Mouse (Mus musculus): ENCODE measurements around the gene Rsl24d1. TPM values are rescaled to one million over a fixed set of nuclear protein-coding genes. Genes with fewer than 3 reads are reported as not detected.
A peak's percentile ranks its signal among the peaks of the same experiment; 100 is the strongest.
"Not testable (repeated sequence)": the region's sequence is repeated elsewhere in the genome, so short reads cannot be mapped to it uniquely, and the experiment has no call there.

Gene Rsl24d1
- polyA plus RNA-seq (2012; rRNA removed): 66.1 and 67.8 TPM in 2 replicates

DNA sequence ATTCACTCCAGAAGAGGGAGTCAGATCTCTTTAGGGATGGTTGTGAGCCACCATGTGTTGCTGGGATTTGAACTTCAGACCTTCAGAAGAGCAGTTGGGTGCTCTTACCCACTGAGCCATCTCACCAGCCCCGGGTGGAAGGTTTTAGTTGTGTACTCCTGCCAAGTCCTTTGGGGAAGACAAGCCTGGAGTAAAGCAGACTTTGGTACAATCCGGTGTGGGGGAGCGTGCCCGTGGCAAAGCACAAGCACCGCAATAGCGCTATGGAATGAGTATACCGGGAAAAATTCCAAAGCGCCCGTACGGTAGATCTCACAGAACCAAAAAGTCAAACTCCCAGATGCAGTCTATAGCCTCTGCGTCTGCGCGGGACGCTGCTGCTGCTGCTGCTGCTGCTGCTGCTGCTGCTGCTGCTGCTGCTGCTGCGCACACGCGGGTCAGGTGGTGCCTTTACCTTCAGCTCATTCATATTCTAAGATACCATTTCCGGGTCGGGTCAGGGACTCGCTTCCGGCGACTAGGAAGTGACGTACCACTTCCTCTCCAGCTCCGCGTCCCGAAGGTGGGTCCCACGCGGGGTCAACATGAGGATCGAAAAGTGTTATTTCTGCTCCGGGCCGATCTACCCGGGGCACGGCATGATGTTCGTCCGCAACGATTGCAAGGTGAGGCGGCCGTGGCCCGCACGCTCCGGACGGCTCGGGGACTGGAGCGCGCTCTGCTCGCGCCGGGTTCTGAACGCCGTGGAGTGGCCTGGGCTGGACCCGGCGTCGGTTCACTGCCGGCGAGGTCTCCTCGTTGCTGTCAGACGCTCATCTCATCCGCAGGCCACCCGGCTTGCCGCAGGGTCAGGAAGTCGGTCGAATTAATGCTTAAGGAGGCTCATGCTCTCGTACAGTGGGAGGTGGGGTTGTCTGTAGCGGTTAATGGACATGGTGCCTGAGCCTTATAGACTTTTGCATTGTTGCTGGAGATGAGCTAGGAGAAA is at the start of gene Rsl24d1:
Rsl24d1 (plus strand) TSS at position 508 of the 988 bp plus-strand sequence.
- DNase-seq (ENCODE audit: extremely low spot score in 1 of 2, low spot score in 1 of 2): peak; percentile 93 to 97

DNA sequence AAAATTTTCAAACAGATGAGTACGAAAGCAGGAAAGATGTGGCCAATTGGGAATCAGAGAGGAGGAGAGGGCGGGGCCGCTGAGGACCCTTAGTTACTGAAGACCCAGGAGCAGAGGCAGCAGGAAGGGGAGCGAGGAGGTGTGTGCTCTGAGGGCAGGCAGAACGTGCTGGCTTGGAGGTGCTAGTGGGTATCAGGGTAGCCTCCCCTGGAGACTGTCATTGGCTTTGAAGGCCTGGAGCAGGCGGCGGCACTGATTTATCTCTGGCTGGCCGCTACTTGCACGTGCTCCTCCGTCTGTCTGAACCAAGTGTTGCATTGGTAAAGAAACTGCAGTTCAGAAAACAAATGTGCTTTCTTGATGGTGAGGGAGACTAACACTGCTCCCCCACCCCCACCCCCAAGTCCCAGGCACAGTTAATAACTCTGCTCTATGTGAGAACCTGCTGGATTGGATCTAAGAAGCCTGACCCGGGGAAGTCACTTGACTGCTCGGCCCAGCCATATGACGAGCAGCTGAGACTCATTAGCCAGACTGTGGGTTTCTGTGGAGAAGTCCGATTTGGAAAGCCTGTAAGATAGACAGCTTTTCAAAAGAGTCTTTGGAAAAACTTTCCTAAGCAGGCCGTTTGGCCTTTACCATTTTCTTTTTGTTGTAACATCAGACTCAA is 49.5 kb upstream of the Rsl24d1 start:
- DNase-seq (ENCODE audit: extremely low spot score in 1 of 2, low spot score in 1 of 2): no peak

DNA sequence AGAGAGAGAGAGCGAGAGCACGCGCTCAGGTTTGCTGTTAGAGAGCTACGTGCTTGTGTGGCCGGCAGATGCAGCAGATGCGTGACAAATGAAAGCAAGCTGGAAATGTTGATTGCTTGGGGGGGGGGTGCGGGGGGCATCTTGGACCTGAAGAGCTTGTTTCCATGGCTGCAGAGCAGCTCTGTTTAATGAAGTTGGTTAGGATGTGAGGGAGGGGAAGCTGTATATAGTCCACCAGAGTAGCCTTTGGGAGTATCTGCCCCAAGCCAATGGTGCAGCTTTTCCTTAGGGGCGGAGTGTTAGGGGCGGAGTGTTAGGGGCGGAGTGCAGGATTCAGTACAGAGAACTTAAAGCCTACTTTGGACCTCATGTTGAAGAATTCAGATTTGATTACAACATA is 46.1 kb upstream of the Rsl24d1 start:
- DNase-seq (ENCODE audit: extremely low spot score in 1 of 2, low spot score in 1 of 2): no peak

DNA sequence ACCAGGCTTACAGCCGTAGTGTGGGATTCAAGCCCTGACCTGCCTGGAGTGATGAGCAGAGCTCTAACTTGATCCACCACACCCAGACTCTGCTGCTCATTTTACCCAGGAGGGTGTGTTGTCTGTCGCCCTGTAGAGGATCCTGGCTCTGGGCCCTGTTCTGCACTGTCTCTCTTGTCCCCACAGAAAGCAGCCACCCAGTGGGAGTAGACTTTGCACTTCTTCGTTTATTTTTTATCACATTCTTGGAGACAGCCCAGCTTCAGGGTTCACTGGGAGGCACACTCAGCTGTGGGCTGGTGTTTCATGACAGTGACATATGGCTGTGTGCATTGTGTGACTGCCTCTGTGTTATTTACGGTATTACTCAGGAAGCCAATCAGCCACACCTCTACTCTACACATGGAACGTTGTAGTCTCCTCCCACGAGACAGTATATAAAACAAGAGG is 45.0 kb upstream of the Rsl24d1 start:
- peak; percentile 77 to 82 for DNase-seq (ENCODE audit: extremely low spot score in 1 of 2, low spot score in 1 of 2)

DNA sequence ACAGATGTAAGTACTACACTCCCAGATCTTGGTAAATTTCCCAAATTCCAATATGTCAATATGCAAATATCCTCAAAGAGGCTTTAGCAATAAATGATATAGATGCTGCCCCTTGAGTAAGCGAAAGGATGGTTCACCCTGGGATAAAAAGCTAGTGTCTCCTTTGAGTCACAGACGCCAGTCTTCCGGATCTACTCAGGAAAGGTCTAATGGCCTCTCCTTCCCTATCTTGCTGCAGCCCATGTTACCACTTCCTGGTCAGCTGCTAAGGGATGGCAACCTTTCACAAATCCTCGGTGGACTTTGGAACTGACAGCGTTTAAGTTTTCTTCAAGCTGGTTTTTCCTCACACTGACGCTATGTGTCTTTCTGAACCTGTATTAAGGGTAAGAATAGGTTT is 44.5 kb upstream of the Rsl24d1 start:
- DNase-seq (ENCODE audit: extremely low spot score in 1 of 2, low spot score in 1 of 2): no peak

DNA sequence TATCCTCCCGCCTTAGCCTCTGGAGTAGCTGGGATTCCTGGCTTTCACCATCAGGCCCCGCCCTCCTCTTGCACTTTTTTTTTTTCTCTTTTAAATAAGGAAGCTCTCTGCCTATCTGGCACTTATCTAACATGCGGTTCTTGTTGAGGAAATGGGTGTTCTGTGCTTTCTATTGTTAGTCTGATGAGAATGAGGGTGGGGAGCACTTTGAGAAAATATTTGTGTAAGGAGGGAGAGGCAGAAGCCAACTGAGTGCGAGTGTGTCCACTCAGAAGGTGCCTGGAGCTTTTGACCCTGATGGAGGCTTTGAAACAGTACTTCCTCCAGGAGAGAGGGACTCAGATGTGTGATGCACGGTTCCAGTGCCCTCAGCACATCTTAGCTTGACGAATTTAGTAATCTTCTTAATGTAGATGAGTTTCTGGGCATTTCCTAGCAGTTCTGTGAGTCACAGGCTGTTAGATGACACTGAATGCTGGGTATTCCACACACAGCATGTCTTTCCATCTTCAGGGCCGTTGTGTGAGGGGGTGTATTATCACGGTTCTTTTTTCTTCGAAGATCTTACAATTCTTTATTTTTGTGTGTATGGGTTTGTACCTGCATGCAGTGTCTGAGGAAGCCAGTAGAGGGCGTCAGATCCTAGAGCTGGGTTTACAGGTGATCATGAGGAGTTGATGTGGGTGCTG is 42.1 kb upstream of the Rsl24d1 start:
- peak in 1 of 2 experiments; percentile 37 for DNase-seq (ENCODE audit: extremely low spot score in 1 of 2, low spot score in 1 of 2)

DNA sequence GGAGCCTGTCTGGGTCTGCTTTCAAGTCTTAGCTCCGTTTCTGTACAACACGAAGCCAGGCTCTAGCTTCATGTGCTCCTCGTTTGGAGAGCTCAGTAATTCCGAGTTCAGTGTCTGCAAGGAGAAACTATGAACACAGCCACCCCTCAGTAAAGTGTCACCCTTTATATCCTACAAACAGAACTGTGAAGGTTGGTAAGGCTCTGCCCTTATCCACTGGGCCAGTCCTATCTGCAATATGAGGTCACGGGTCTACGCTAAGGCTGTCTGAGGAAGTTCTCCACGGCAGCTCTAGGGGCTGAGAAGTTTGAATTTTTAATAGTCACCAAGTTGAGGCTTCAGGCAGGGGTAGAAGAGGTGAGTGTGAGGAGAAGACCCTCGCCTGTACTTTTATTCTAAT is 40.8 kb upstream of the Rsl24d1 start:
- no peak for DNase-seq (ENCODE audit: extremely low spot score in 1 of 2, low spot score in 1 of 2)

DNA sequence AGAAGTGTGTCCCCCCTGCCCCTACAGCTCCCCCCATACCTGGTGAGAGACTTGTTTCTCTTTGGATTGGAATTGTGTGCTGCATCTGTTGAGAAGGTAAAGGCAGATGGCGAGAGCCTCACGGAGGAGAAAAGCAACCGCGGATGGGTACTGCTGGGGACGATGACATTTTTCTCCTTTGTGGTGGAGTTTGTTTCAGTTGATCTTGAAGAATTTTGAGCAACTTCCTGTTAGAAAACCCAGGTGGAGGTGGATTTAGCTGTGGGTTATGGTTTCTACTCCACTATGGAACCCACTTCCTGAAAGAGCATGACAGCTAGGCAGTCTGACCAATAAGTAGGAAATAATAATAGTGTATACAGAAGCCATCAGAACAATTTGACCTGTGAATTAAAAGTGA is 40.1 kb upstream of the Rsl24d1 start:
- DNase-seq (ENCODE audit: extremely low spot score in 1 of 2, low spot score in 1 of 2): no peak

DNA sequence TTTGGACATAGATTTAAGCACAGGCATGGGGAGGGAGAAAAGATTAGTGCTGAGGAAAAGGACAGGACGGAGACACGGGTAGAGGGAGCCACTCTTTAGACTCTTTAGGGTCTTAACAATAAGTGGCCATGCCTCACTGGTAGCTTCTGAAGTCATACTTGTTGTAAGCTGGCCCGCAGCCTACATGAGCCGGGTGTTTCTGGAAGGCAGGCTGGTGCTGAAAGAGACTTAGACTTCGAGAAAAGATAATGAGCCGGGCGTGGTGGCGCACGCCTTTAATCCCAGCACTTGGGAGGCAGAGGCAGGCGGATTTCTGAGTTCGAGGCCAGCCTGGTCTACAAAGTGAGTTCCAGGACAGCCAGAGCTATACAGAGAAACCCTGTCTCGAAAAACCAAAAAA is 33.9 kb upstream of the Rsl24d1 start:
- DNase-seq (ENCODE audit: extremely low spot score in 1 of 2, low spot score in 1 of 2): not testable (repeated sequence)

DNA sequence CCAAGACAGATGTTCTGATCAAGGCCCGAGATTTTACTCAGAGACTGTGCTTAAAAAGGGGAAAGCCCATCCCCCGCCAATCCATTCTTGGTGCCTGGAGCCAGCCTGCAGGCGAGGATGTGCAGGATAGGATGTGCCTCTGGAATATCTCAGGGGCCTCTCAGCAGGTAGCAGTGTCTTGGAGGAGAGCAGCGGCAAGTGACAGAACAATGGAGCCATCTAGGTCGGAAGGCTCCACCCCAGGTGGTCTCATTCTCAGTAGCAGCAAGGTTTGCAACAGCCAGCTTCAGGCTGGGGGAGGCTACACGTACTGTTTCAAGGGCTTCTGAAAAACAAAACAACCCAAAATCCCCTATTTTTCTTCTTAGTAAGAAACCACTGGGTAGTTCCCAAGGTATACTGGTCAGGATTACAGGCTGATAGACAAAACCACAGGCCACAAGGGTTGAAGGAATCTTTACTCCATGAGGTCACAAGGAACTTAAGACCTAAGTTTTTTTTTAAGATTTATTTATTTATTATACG is 33.4 kb upstream of the Rsl24d1 start:
- DNase-seq (ENCODE audit: extremely low spot score in 1 of 2, low spot score in 1 of 2): no peak

DNA sequence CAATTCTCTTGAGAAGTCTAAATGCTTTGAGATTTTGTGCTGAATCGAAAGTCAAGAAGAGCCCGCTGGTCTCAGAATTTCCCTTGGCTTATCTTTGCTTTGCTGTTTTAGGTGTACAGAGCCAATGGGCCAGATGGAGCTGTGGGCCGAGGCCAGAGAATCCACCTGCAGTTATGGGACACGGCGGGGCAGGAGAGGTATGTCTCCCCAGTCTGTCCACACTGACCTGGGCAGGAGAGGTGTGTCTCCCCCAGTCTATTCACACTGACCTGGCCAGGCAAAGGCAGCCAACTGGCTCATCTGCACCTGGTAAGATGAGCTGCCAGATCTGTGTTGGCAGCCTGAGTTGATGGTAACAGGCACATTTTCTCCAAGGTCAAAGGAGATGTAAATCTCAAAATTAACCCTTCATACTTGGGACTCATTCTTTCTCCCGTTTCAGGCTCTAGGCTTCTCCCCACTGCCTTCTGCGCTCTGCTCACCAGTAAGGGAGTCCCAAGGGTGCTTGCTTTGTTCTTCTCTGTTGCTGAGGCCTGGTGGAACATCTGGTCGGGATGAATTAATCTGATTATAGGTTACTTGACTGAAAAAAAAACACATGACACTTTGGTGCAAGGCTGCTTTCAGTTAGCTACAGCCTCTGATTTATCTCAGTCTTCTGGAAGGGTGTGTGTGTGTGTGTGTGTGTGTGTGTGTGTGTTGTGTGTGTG is 30.8 kb upstream of the Rsl24d1 start:
- DNase-seq (ENCODE audit: extremely low spot score in 1 of 2, low spot score in 1 of 2): no peak

DNA sequence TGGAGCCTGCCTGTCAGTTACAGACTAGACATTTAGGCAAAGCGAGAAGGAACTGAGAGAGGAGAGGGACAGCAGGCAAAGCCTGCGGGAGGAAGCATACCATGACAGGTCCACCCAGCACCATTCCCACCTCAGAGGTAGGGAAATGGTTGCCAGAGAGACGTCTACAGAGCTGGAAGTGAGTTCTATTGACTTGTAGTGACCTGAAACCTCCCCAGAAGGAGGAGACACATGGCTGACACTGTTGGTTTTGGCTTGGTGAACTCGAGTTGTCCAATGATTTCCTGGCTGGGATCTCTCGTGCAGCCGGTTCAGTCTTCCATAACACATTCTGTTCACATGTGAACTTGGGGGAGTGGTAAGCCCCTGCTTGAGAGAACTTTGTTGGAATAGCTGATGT is 29.3 kb upstream of the Rsl24d1 start:
- no peak for DNase-seq (ENCODE audit: extremely low spot score in 1 of 2, low spot score in 1 of 2)

DNA sequence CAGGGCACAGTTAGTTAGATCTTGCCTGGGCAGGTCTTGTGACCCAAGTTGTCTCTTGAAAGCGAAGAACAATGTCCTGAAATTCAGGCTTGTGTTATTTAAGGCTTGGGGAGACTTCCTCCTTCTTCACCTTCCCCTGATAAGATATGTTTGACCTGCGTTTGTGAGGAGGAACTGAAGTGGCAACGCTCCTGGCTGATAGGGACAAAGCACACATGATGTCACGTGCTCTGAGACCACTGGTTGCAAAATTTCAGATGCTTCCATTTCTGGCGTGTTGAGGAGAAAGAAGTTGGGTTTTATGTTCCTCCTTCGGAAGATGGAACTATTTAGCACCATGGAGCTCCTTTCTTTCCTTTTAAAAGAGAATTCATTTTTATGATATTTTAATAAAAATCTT is 27.4 kb upstream of the Rsl24d1 start:
- no peak for DNase-seq (ENCODE audit: extremely low spot score in 1 of 2, low spot score in 1 of 2)

DNA sequence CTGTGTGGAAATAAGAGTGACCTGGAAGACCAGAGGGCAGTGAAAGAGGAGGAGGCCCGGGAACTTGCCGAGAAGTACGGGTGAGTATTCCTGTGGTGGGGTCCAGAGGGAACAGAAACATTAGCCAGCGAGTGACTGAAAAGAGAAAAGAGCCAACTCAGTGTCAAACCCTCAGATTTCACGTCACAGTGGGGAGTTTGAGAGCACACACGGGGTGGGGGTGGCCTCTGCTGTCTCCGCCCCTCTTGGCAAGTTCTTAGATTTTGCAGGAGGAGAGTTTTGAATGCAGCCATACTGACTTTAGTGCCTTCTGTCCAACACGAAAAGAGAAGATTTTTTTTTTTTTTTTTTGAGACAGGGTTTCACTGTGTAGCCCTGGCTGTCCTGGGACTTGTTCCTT is 26.1 kb upstream of the Rsl24d1 start:
- DNase-seq (ENCODE audit: extremely low spot score in 1 of 2, low spot score in 1 of 2): no peak

DNA sequence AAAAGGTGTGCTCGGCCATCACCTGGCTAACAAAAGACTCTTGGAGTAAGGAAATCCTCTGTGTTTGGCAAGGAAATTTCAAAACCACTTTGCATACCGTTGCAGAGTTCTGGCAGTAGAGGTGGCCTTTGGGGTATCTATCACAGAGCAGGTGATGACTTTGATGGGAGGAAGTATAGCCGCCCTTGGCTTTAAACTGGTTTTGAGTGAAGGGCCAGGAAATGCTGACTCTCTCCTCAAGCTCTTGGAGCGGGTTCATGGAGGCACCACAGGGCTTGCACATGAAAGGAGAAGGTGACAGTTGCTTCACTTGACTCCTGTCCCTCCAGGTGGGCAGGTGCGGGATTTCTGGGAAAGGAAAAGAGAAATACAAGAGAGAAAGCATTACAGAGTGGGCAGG is 25.6 kb upstream of the Rsl24d1 start:
- DNase-seq (ENCODE audit: extremely low spot score in 1 of 2, low spot score in 1 of 2): no peak

DNA sequence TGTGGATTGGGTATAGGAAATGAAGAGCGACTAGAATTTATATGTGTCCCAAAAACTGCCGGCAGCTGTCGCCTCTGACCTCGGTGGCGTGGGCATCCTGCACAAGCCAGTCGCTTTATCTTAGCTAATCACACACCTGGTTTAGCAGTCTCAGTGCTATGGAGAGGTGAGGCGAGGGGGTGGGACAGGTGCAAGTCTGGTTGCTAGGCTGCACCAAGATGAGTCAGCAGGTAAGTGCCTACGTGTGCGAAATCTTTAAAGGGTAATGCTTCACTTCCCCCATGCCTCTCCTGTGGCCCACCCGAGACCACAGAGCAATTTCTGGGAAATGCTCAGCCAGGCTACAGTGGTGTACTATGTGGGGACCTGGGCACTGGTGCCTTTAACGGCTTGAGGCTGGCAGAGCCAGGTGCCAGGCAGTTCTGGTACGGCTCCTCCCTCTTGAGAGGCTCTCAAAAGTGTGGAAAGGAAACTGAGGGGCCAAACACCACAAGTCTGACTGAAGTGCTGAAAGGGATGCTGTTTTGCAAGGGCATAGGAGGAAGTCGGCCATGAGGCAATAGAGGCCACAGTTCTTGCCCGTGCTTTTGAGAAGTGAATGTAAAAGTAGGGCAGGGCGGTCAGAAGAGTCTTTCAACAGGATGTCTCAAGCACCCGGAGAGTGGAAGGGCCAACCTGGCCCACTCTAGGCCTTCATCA is 23.9 kb upstream of the Rsl24d1 start:
- DNase-seq (ENCODE audit: extremely low spot score in 1 of 2, low spot score in 1 of 2): no peak

DNA sequence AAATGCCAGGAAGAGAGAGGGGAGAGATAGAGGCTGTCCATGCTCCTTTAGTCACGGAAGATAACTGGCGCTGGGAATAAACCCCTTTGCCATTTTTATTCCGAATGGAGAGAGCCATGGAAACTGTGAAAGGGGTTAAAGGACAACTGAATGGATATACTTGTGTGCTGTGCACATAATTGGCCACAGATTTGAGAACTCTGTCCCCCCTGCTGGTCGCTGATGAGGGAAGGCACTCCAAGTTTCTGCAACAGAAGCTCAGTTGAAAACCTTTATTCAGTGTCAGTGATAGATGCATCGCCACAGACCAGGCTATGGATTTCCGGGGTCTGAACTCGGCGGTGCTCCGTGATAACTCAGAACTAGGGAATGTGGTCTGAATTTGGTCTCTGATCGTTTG is 23.1 kb upstream of the Rsl24d1 start:
- no peak for DNase-seq (ENCODE audit: extremely low spot score in 1 of 2, low spot score in 1 of 2)

DNA sequence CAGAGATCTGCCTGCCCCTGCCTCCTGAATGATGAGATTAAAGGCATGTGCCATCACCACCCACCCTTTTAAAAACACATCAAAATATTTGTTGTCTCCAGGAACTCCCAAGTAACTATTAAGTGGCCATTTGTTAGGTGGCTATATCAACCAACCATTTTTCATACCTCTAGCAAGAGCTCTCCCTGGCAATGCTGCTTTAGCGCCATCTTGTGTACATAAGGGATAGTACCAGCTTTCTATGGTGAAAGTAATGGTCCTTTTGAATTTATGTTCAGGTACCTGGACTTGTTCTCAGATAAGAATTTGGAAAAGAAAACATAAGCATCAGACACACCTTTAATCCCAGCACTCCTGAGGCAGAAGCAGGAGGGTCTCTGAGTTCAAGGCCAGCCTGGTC is 21.5 kb upstream of the Rsl24d1 start:
- DNase-seq (ENCODE audit: extremely low spot score in 1 of 2, low spot score in 1 of 2): peak in 1 of 2 experiments; percentile 78

DNA sequence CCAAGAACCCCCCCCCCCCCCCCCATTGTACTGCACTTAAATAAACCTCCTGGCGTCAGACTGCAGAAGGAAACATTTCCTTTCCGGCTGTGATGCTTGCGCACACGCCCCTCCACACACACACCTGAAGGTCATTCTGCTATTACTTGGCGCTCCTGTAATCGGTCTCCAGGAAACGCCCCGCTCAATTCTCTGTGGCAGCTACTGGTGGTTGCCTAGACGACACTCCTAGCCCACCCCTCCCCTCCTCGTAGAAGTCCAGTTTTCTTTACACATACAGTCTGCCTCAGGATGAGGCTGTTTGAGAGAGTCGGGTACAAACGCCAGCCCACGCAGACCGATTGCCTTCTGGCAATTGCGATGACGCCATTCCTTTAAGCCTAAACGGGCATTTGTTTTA is 18.6 kb upstream of the Rsl24d1 start:
- DNase-seq (ENCODE audit: extremely low spot score in 1 of 2, low spot score in 1 of 2): peak in 1 of 2 experiments; percentile 43

DNA sequence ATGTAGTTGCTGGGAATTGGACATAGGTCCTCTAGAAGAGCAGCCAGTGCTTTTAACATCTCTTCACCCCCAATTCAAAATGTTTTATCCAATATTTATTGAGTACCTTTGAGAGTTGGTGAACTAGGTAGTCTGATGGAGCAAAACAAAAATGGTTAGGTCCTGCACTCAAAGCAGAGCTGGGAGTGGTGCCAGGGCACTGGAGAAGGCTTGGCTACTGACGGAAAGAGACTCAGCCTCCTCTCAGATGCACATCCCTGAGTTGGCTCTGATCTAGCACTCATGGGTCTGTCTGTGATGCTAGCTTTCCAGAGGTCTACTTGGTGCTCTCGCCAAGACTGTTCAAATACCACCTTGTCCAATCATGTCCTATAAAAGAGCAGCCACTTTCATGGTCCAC is 15.3 kb upstream of the Rsl24d1 start:
- DNase-seq (ENCODE audit: extremely low spot score in 1 of 2, low spot score in 1 of 2): no peak

Data from frontal cortex, adult 2 months (tissue).